Mouse (Mus musculus) limb, embryonic 13.5 days (tissue): Measurements from ENCODE around the gene Hoxd9. TPM values are rescaled to one million over a fixed set of nuclear protein-coding genes. Genes with fewer than 3 reads are reported as not detected.
A peak's percentile ranks its signal among the peaks of the same experiment; 100 is the strongest.

ENCODE experiments used
- ATAC-seq: fragments of 200-750 bp; cut with Nextera tagmentation; 2 replicates; pipeline ENCODE4 v1.8.0; 2017; ENCODE audit warnings: low read depth, moderate number of reproducible peaks, moderate TSS enrichment; ENCODE audit not compliant: low FRiP score
- H3K27ac ChIP-seq: fragments of 300-500 bp; sonication (generic); 2 replicates; pipeline ENCODE4 v1.5.1; 2015; ENCODE audit warnings: inconsistent platforms, mild to moderate bottlenecking, moderate library complexity
- H3K27me3 ChIP-seq: fragments of 300-500 bp; sonication (generic); 2 replicates; pipeline ENCODE4 v1.6.1; 2015; ENCODE audit warnings: mild to moderate bottlenecking, inconsistent platforms
- H3K36me3 ChIP-seq: fragments of 300-500 bp; sonication (generic); 2 replicates; pipeline ENCODE4 v1.6.1; 2015; ENCODE audit warnings: inconsistent platforms, mild to moderate bottlenecking, moderate library complexity
- H3K4me1 ChIP-seq: fragments of 300-500 bp; sonication (generic); 2 replicates; pipeline ENCODE4 v1.6.1; 2015; ENCODE audit warnings: inconsistent platforms
- H3K4me2 ChIP-seq: fragments of 300-500 bp; sonication (generic); replicated peaks from 2 replicates; pipeline ENCODE4 v1.6.1; 2015; ENCODE audit warnings: inconsistent platforms, mild to moderate bottlenecking, moderate library complexity
- H3K4me3 ChIP-seq: fragments of 300-500 bp; sonication (generic); 2 replicates; pipeline ENCODE4 v1.5.1; 2015; ENCODE audit warnings: moderate library complexity, mild to moderate bottlenecking, inconsistent platforms
- H3K9ac ChIP-seq: fragments of 300-500 bp; sonication (generic); 2 replicates; pipeline ENCODE4 v1.6.1; 2015; ENCODE audit warnings: mild to moderate bottlenecking, inconsistent platforms
- H3K9me3 ChIP-seq: fragments of 300-500 bp; sonication (generic); 2 replicates; pipeline ENCODE4 v1.6.1; 2016; ENCODE audit warnings: inconsistent platforms
- WGBS: fragments of 180-500 bp; shearing (Covaris S2); methylation state at CpG from one replicate; pipeline ENCODE4 v1.1.7; 2015; 5-methylcytosine and 5-hydroxymethylcytosine counted together
- polyA plus RNA-seq: library from polyadenylated mRNA; unstranded; fragments of >200 nt; fragmentation: Nextera tagmentation; extraction: Ambion mirVana; gene quantifications from 2 replicates; pipeline ENCODE4 v1.2.1, GENCODE M21; 2015

Gene Hoxd9
- polyA plus RNA-seq, 1 experiment from 2014 or later: 10.9 TPM

DNA sequence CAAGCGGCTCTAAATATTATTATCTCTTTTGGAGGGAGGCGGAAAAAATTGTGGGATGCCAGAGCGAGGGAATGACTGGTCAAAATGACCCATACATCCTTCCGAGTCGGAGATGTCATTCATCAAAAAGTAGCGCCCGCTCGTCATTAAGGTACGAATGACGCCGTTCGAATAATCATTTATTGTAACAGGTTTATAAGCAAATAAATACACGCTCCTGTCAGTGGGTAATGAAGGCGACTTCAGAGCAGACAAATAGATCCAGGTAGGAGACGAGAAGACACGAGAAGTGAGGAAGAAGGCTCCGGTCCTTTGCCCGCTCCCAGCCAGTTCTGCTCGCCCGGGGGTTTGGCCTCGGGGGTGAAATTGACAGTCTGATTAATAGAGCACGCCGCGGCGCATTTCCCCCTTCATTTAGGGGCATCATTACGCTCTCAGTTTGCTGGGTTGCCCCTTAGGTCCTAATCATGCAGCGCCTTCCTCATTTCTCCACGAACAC lies 38.0 kb upstream of the Hoxd9 start, which contains the start of gene Evx2:
TSS of gene Evx2 (minus strand) at position 51 of the 499 bp plus-strand sequence.
- no peak for ATAC-seq
- 0 out of 2 replicates have a peak, but pooled peaks cover 2% of the 10 kb centered on the region for H3K36me3 ChIP-seq
- H3K27me3 ChIP-seq: peaks cover 55% of the 10 kb centered on the region
- no peaks in the 10 kb centered on the region for H3K9me3 ChIP-seq
- peak within 1 kb of the TSS; percentile 95 for H3K27ac ChIP-seq
- peak within 1 kb of the TSS; percentile 74 for H3K4me2 ChIP-seq
- under 1% methylated on average over 28 of the region's 28 CpGs for WGBS
- H3K9ac ChIP-seq: peak within 1 kb of the TSS; percentile 98
- H3K4me3 ChIP-seq: peak within 1 kb of the TSS; percentile 63
- H3K4me1 ChIP-seq: peaks cover 17% of the 10 kb centered on the region

GRCm38 (mm10) chr2:74660421-74661375 lies 36.8 kb upstream of the Hoxd9 start:
- Histone ChIP-seq H3K4me2 (peak overlapping the region; percentile 74), H3K36me3 (0 out of 2 replicates have a peak, but pooled peaks cover 2% of the 10 kb centered on the region), H3K9ac (peak overlapping the region; percentile 98), H3K4me1 (peaks cover 16% of the 10 kb centered on the region), H3K4me3 (peak overlapping the region; percentile 63), H3K9me3 (no peaks in the 10 kb centered on the region), H3K27me3 (peaks cover 49% of the 10 kb centered on the region), H3K27ac (peak overlapping the region; percentile 95)
- 1% methylated on average over 30 of the region's 30 CpGs for WGBS
- peak; percentile 42; the same call in 1 of the 2 replicates for ATAC-seq

- Histone ChIP-seq H3K36me3 (0 out of 2 replicates have a peak, but pooled peaks cover 2% of the 10 kb centered on the region), H3K9me3 (no peaks in the 10 kb centered on the region), H3K4me2 (peak overlapping the region; percentile 74), H3K27me3 (peaks cover 51% of the 10 kb centered on the region), H3K4me3 (peak overlapping the region; percentile 63), H3K9ac (peak overlapping the region; percentile 98), H3K4me1 (peaks cover 16% of the 10 kb centered on the region), H3K27ac (peak overlapping the region; percentile 95)
- peak; percentile 38 for ATAC-seq
- under 1% methylated on average over 14 of the region's 14 CpGs for WGBS
Measured at GRCm38 (mm10) chr2:74661685-74662084, 35.8 kb upstream of the Hoxd9 start.

GRCm38 (mm10) chr2:74663291-74663925 lies 34.1 kb upstream of the Hoxd9 start:
- H3K27ac ChIP-seq: peak overlapping the region; percentile 85
- ATAC-seq: no peak
- WGBS: 2% methylated on average over 18 of the region's 18 CpGs
- no peaks in the 10 kb centered on the region for H3K36me3 ChIP-seq
- H3K4me3 ChIP-seq: peak overlapping the region; percentile 36
- H3K4me1 ChIP-seq: peaks cover 16% of the 10 kb centered on the region
- H3K9me3 ChIP-seq: no peaks in the 10 kb centered on the region
- peak overlapping the region; percentile 74 for H3K4me2 ChIP-seq
- H3K9ac ChIP-seq: peak overlapping the region; percentile 64
- peaks cover 57% of the 10 kb centered on the region for H3K27me3 ChIP-seq

- peak overlapping the region; percentile 80 for H3K27ac ChIP-seq
- H3K4me3 ChIP-seq: peak overlapping the region; percentile 79
- H3K4me2 ChIP-seq: peak overlapping the region; percentile 68
Measured at GRCm38 (mm10) chr2:74666411-74666810, 31.1 kb upstream of the Hoxd9 start.

DNA sequence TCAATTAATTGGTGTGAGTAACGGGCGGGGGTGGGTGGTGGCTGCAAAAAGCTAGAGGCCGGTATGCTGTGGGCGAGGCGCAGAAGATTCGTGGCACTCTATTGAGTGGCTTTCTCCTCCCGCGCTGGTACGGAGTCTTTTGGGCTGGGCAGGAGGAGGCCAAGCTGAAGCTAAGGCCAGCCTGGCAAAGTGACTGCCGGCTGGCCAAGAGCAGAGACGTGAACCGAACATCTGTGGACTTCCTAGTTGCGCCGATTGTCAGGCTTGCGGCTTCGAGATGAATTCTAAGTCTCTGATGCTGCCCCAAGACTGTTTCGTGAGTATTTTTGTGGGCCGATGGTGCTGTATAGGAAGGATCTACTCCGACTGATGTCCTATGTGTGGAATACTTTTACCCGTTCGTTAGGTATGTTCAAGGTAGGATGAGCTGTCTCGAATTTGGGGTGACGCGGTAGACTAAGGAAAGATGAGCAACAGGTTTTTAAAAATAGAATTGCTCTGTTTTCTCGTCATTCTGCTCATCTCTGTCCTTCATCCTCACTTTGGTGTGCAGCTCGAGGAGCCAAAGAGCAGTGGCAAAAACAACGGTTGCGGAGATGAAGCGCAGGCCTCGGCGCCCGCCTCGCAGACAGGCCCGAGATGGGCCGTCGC lies 30.2 kb upstream of the Hoxd9 start:
- H3K27me3 ChIP-seq: peaks cover 54% of the 10 kb centered on the region
- H3K9ac ChIP-seq: peak overlapping the region; percentile 97
- peak overlapping the region; percentile 68 for H3K4me2 ChIP-seq
- peak overlapping the region; percentile 79 for H3K4me3 ChIP-seq
- 2% methylated on average over 36 of the region's 36 CpGs for WGBS
- no peaks in the 10 kb centered on the region for H3K9me3 ChIP-seq
- ATAC-seq: no peak
- H3K4me1 ChIP-seq: peaks cover 5% of the 10 kb centered on the region; the same call in 1 of the 2 replicates
- peaks cover 7% of the 10 kb centered on the region; the same call in 1 of the 2 replicates for H3K36me3 ChIP-seq
- peak overlapping the region; percentile 96 for H3K27ac ChIP-seq

More at GRCm38 (mm10) chr2:74666411-74666810, 31.1 kb upstream of the Hoxd9 start:
- Histone ChIP-seq H3K4me1 (peaks cover 11% of the 10 kb centered on the region; the same call in 1 of the 2 replicates), H3K36me3 (peaks cover 7% of the 10 kb centered on the region; the same call in 1 of the 2 replicates), H3K27me3 (peaks cover 58% of the 10 kb centered on the region), H3K9ac (peak overlapping the region; percentile 75), H3K9me3 (no peaks in the 10 kb centered on the region)
- 6% methylated on average over 7 of the region's 7 CpGs for WGBS
- no peak for ATAC-seq

GRCm38 (mm10) chr2:74667842-74668357 lies 29.6 kb upstream of the Hoxd9 start, which contains the start of gene Hoxd13:
Hoxd13 (plus strand) TSS chr2:74668310.
- H3K4me3 ChIP-seq: peak within 1 kb of the TSS; percentile 79
- 0% methylated on average over 29 of the region's 51 CpGs for WGBS
- H3K27me3 ChIP-seq: peaks cover 49% of the 10 kb centered on the region
- H3K27ac ChIP-seq: peak within 1 kb of the TSS; percentile 96
- ATAC-seq: peak; percentile 86
- H3K9ac ChIP-seq: peak within 1 kb of the TSS; percentile 97
- no peaks in the 10 kb centered on the region for H3K9me3 ChIP-seq
- H3K4me2 ChIP-seq: peak within 1 kb of the TSS; percentile 68
- H3K36me3 ChIP-seq: peaks cover 7% of the 10 kb centered on the region; the same call in 1 of the 2 replicates
- peaks cover 10% of the 10 kb centered on the region; the same call in 1 of the 2 replicates for H3K4me1 ChIP-seq

- Histone ChIP-seq H3K4me2 (peak overlapping the region; percentile 68), H3K4me1 (peaks cover 15% of the 10 kb centered on the region), H3K27me3 (peaks cover 48% of the 10 kb centered on the region), H3K27ac (peak overlapping the region; percentile 96), H3K9ac (peak overlapping the region; percentile 97), H3K9me3 (no peaks in the 10 kb centered on the region), H3K4me3 (peak overlapping the region; percentile 79), H3K36me3 (peaks cover 7% of the 10 kb centered on the region; the same call in 1 of the 2 replicates)
- WGBS: under 1% methylated on average over 65 of the region's 74 CpGs
- ATAC-seq: no peak
Measured at GRCm38 (mm10) chr2:74668370-74669229, 28.9 kb upstream of the Hoxd9 start.

GRCm38 (mm10) chr2:74669230-74669578 lies 28.3 kb upstream of the Hoxd9 start:
- ATAC-seq: no peak
- WGBS: 0% methylated on average over 3 of the region's 3 CpGs
- H3K27ac ChIP-seq: peak overlapping the region; percentile 96
- peak overlapping the region; percentile 68 for H3K4me2 ChIP-seq
- H3K4me3 ChIP-seq: peak overlapping the region; percentile 79
- peak overlapping the region; percentile 97 for H3K9ac ChIP-seq
- H3K9me3 ChIP-seq: no peaks in the 10 kb centered on the region
- peaks cover 7% of the 10 kb centered on the region; the same call in 1 of the 2 replicates for H3K36me3 ChIP-seq
- peaks cover 20% of the 10 kb centered on the region for H3K4me1 ChIP-seq
- peaks cover 48% of the 10 kb centered on the region for H3K27me3 ChIP-seq

- Histone ChIP-seq H3K9me3 (no peaks in the 10 kb centered on the region), H3K27ac (peak overlapping the region; percentile 96; the same call in 1 of the 2 replicates), H3K9ac (peak overlapping the region; percentile 97), H3K4me2 (peak overlapping the region; percentile 68), H3K4me1 (peaks cover 21% of the 10 kb centered on the region), H3K4me3 (peak overlapping the region; percentile 79), H3K36me3 (peaks cover 7% of the 10 kb centered on the region; the same call in 1 of the 2 replicates), H3K27me3 (peaks cover 48% of the 10 kb centered on the region)
- ATAC-seq: no peak
- 5% methylated on average over 14 of the region's 14 CpGs for WGBS
Measured at GRCm38 (mm10) chr2:74669650-74670235, 27.8 kb upstream of the Hoxd9 start.
